ENCODE assay signal across 15 mouse cellular contexts in genomic region chr4:124606180-124606579, GRCm38 (mm10). TPM values are rescaled to one million over a fixed set of nuclear protein-coding genes. Genes with fewer than 3 reads are reported as not detected.
A peak's percentile ranks its signal among the peaks of the same experiment; 100 is the strongest.
DNase-seq lines count a peak whose midpoint lies in the region; ATAC-seq lines count a peak whose summit lies in the region.
"Had no signal": no experiment of that assay in that cellular context is flagged by ENCODE, and none has a peak within 500 bp of the region (broad histone marks: within the 10 kb centered on the region; RNA-seq: fewer than 3 reads in every experiment).

No protein-coding gene starts in this region.

- peak overlapping the region; percentile 39 for H3K4me2 ChIP-seq in heart, embryonic 11.5 days
- no peak overlapping the region for H3K4me2 ChIP-seq in midbrain, embryonic 12.5 days (replicated peaks)
- no peak overlapping the region for H3K4me2 ChIP-seq in midbrain, embryonic 16.5 days (ENCODE audit: low read length)
- H3K4me2 ChIP-seq in limb, embryonic 15.5 days = no peak overlapping the region
- H3K4me2 ChIP-seq: embryonic facial prominence, embryonic 15.5 days had no signal

- ATAC-seq in heart, embryonic 11.5 days (replicated peaks; ENCODE audit: insufficient number of reproducible peaks, low FRiP score, low TSS enrichment) = peak; percentile 92
- ATAC-seq in midbrain, embryonic 12.5 days (ENCODE audit: low FRiP score, low read depth) = 0 out of 2 replicates have a peak, but pooled peaks have one; percentile 16
- no peak for ATAC-seq in midbrain, embryonic 16.5 days
- ATAC-seq in limb, embryonic 15.5 days (ENCODE audit: insufficient number of reproducible peaks, low FRiP score, low TSS enrichment, low read depth) = peak; percentile 58; the same call in 1 of the 2 replicates

- H3K9ac ChIP-seq in heart, embryonic 11.5 days (ENCODE audit: low read depth, low read length) = no peak overlapping the region
- H3K9ac ChIP-seq in midbrain, embryonic 12.5 days (replicated peaks) = no peak overlapping the region
- no peak overlapping the region for H3K9ac ChIP-seq in midbrain, embryonic 16.5 days (ENCODE audit: low read depth, low read length)
- no peak overlapping the region for H3K9ac ChIP-seq in limb, embryonic 15.5 days
- H3K9ac ChIP-seq: embryonic facial prominence, embryonic 15.5 days had no signal

- no peaks in the 10 kb centered on the region for H3K9me3 ChIP-seq in heart, embryonic 11.5 days (replicated peaks; ENCODE audit: control insufficient read depth, low read length)
- H3K9me3 ChIP-seq in midbrain, embryonic 12.5 days = no peaks in the 10 kb centered on the region
- no peaks in the 10 kb centered on the region for H3K9me3 ChIP-seq in midbrain, embryonic 16.5 days (replicated peaks; ENCODE audit: control insufficient read depth, low read length, poor library complexity, severe bottlenecking)
- no peaks in the 10 kb centered on the region for H3K9me3 ChIP-seq in limb, embryonic 15.5 days
- H3K9me3 ChIP-seq: embryonic facial prominence, embryonic 15.5 days had no signal

- peaks cover 31% of the 10 kb centered on the region for H3K27me3 ChIP-seq in heart, embryonic 11.5 days (ENCODE audit: control insufficient read depth, insufficient read depth, low read length)
- peaks cover 33% of the 10 kb centered on the region for H3K27me3 ChIP-seq in midbrain, embryonic 12.5 days
- no peaks in the 10 kb centered on the region for H3K27me3 ChIP-seq in midbrain, embryonic 16.5 days (ENCODE audit: control insufficient read depth, insufficient read depth, low read depth, low read length)
- peaks cover 26% of the 10 kb centered on the region for H3K27me3 ChIP-seq in limb, embryonic 15.5 days

- intact Hi-C loops in heart, postnatal 10 days (cut with DNase I) = no loop called here
- intact Hi-C loops in heart, postnatal 25 days (cut with DNase I) = no loop called here

- H3K4me1 ChIP-seq in heart, embryonic 11.5 days (ENCODE audit: control insufficient read depth, insufficient read depth, low read length) = peaks cover 5% of the 10 kb centered on the region; the same call in 1 of the 2 replicates
- peaks cover 4% of the 10 kb centered on the region; the same call in 1 of the 2 replicates for H3K4me1 ChIP-seq in midbrain, embryonic 12.5 days
- no peaks in the 10 kb centered on the region for H3K4me1 ChIP-seq in midbrain, embryonic 16.5 days (ENCODE audit: control insufficient read depth, insufficient read depth, low read length)
- H3K4me1 ChIP-seq in limb, embryonic 15.5 days = 0 out of 2 replicates have a peak, but pooled peaks cover 3% of the 10 kb centered on the region
- H3K4me1 ChIP-seq: embryonic facial prominence, embryonic 15.5 days had no signal

- no peaks in the 10 kb centered on the region for H3K36me3 ChIP-seq in heart, embryonic 11.5 days (ENCODE audit: control insufficient read depth, insufficient read depth, low read length)
- no peaks in the 10 kb centered on the region for H3K36me3 ChIP-seq in midbrain, embryonic 12.5 days
- no peaks in the 10 kb centered on the region for H3K36me3 ChIP-seq in midbrain, embryonic 16.5 days (ENCODE audit: control insufficient read depth, insufficient read depth, low read length)
- no peaks in the 10 kb centered on the region for H3K36me3 ChIP-seq in limb, embryonic 15.5 days
- H3K36me3 ChIP-seq: embryonic facial prominence, embryonic 15.5 days had no signal

- DNase-seq in heart, postnatal 10 days = no peak
- peak; percentile 55 for DNase-seq in yolk sac, embryonic 10.5 days (ENCODE audit: low spot score)
- no peak for DNase-seq in testis, postnatal 10 days (ENCODE audit: low spot score)
- DNase-seq in heart, postnatal 25 days (ENCODE audit: low spot score) = no peak
- DNase-seq: cerebellum, adult 11-12 months; layer of hippocampus, postnatal 36 days; lung, postnatal 4 days; retina, postnatal 1 day had no signal

- WGBS in heart, embryonic 11.5 days (ENCODE audit: insufficient replicate concordance) = 78% methylated on average over 3 of the region's 3 CpGs
- 90% methylated on average over 3 of the region's 3 CpGs for WGBS in midbrain, embryonic 12.5 days
- WGBS in midbrain, embryonic 16.5 days = 73% methylated on average over 3 of the region's 3 CpGs
- WGBS in limb, embryonic 15.5 days = 85% methylated on average over 3 of the region's 3 CpGs

- no peak overlapping the region for H3K4me3 ChIP-seq in heart, embryonic 11.5 days (ENCODE audit: low read depth, low read length)
- no peak overlapping the region for H3K4me3 ChIP-seq in midbrain, embryonic 12.5 days
- H3K4me3 ChIP-seq in midbrain, embryonic 16.5 days (ENCODE audit: low read depth, low read length) = no peak overlapping the region
- no peak overlapping the region for H3K4me3 ChIP-seq in limb, embryonic 15.5 days
- H3K4me3 ChIP-seq: embryonic facial prominence, embryonic 15.5 days had no signal

- peak overlapping the region; percentile 81 for H3K27ac ChIP-seq in heart, embryonic 11.5 days (ENCODE audit: low read depth, low read length)
- no peak overlapping the region for H3K27ac ChIP-seq in midbrain, embryonic 12.5 days (replicated peaks)
- no peak overlapping the region for H3K27ac ChIP-seq in midbrain, embryonic 16.5 days (ENCODE audit: low read length)
- no peak overlapping the region for H3K27ac ChIP-seq in limb, embryonic 15.5 days
- H3K27ac ChIP-seq: embryonic facial prominence, embryonic 15.5 days had no signal

RNA-seq across cellular contexts. Expression of gene 3100002H09Rik, which starts 4.4 kb away (rescaled TPM):
- polyA plus RNA-seq in heart, embryonic 11.5 days (2014; fragmentation: Nextera tagmentation; extraction: Ambion mirVana) = not detected in 2 replicates
- total RNA-seq in heart, postnatal 10 days (2021) = not detected
- 1.1 and 1.6 TPM in 2 replicates for polyA plus RNA-seq in midbrain, embryonic 12.5 days (2016; fragmentation: Nextera tagmentation; extraction: Ambion mirVana)
- 1.1 and 1.5 TPM in 2 replicates for polyA plus RNA-seq in midbrain, embryonic 16.5 days (2015; fragmentation: Nextera tagmentation; extraction: Ambion mirVana)
- polyA plus RNA-seq in limb, embryonic 15.5 days (2015; fragmentation: Nextera tagmentation; extraction: Ambion mirVana) = not detected in 2 replicates
- not detected for total RNA-seq in heart, postnatal 25 days (2021)
- total RNA-seq: granulocyte monocyte progenitor cell, adult 5-6 weeks had no signal
- polyA plus RNA-seq: testis, adult 2 months had no signal

RNA-seq across cellular contexts. Expression of gene Pou3f1, which starts 50.4 kb away (rescaled TPM):
- 0.21 and 0.24 TPM in 2 replicates for polyA plus RNA-seq in heart, embryonic 11.5 days (2014; fragmentation: Nextera tagmentation; extraction: Ambion mirVana)
- under 1 TPM; 0.12 to 0.26 TPM for total RNA-seq in heart, postnatal 10 days (2021)
- polyA plus RNA-seq in midbrain, embryonic 12.5 days (2016; fragmentation: Nextera tagmentation; extraction: Ambion mirVana) = 26.2 and 30.5 TPM in 2 replicates
- polyA plus RNA-seq in midbrain, embryonic 16.5 days (2015; fragmentation: Nextera tagmentation; extraction: Ambion mirVana) = 12.3 and 14.4 TPM in 2 replicates
- polyA plus RNA-seq in limb, embryonic 15.5 days (2015; fragmentation: Nextera tagmentation; extraction: Ambion mirVana) = 1.1 and 1.7 TPM in 2 replicates
- total RNA-seq in heart, postnatal 25 days (2021) = under 1 TPM; 0.08 to 0.14 TPM
- total RNA-seq: granulocyte monocyte progenitor cell, adult 5-6 weeks had no signal
